Mouse (Mus musculus) macrophage (primary cell): ENCODE results near the gene Slc11a1. TPM values are rescaled to one million over a fixed set of nuclear protein-coding genes. Genes with fewer than 3 reads are reported as not detected.

Experiments used
- H3K27ac ChIP-seq: fragments of 350-480 bp; formaldehyde crosslinking; 2 replicates; pipeline ENCODE4 v1.9.0; 2021
- H3K36me3 ChIP-seq: fragments of 350-480 bp; formaldehyde crosslinking; 2 replicates; pipeline ENCODE4 v1.9.0; 2021; ENCODE audit errors: inconsistent target
- H3K4me3 ChIP-seq: fragments of 350-480 bp; formaldehyde crosslinking; 2 replicates; pipeline ENCODE4 v1.9.0; 2021; ENCODE audit errors: inconsistent target
- H3K79me2 ChIP-seq: fragments of 350-480 bp; formaldehyde crosslinking; 2 replicates; pipeline ENCODE4 v1.9.0; 2021; ENCODE audit errors: inconsistent target
- WGBS: methylation state at CpG from one replicate; pipeline ENCODE4 v1.1.7; 2026; ENCODE audit warnings: inconsistent platforms; ENCODE audit not compliant: missing documents; 5-methylcytosine and 5-hydroxymethylcytosine counted together
- polyA plus RNA-seq: library from polyadenylated mRNA; stranded (reverse); fragments of 250-400 nt; gene quantifications from 3 replicates; pipeline ENCODE4 v1.2.4, GENCODE M21; 2018; ENCODE audit warnings: inconsistent platforms

Slc11a1 gene
- polyA plus RNA-seq, 1 experiment from 2014 or later: 467 TPM

- peak overlapping the region; percentile 7; the same call in 1 of the 2 replicates for H3K4me3 ChIP-seq
- 19% methylated on average over 34 of the region's 34 CpGs for WGBS
- H3K36me3 ChIP-seq: no peaks in the 10 kb centered on the region
- peak overlapping the region; percentile 68 for H3K27ac ChIP-seq
- no peaks in the 10 kb centered on the region for H3K79me2 ChIP-seq
These were observed 6.9 kb upstream of the Slc11a1 start for GRCm38 (mm10) chr1:74367886-74368645.

GRCm38 (mm10) chr1:74370040-74370439 lies 5.0 kb upstream of the Slc11a1 start:
- 28% methylated on average over 3 of the region's 4 CpGs for WGBS
- Histone ChIP-seq H3K4me3 (no peak overlapping the region), H3K79me2 (no peaks in the 10 kb centered on the region), H3K27ac (no peak overlapping the region), H3K36me3 (no peaks in the 10 kb centered on the region)

- no peak overlapping the region for H3K4me3 ChIP-seq
- WGBS: 2% methylated on average over 4 of the region's 4 CpGs
These were observed 1.6 kb upstream of the Slc11a1 start for GRCm38 (mm10) chr1:74373372-74373771.

DNA sequence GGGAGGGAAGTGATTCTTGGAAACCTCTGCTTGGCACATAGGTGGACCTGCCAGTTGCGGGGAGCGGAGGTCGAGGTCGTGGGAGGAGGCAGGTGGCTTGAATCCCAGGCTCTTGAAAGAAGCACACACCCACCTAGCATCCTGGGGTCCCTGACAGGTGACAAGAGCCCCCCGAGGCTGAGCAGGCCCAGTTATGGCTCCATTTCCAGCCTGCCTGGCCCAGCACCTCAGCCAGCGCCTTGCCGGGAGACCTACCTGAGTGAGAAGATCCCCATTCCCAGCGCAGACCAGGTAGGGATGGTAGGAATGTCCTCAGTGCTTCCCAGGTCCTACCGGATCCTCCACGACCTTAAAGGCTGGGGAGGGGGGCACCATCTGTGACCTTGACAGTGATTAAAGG lies 566 bp downstream of the Slc11a1 start:
- Histone ChIP-seq H3K79me2 (peaks cover 26% of the 10 kb centered on the region), H3K27ac (peak overlapping the region; percentile 97), H3K36me3 (0 out of 2 replicates have a peak, but pooled peaks cover 5% of the 10 kb centered on the region), H3K4me3 (peak overlapping the region; percentile 45)
- 54% methylated on average over 10 of the region's 10 CpGs for WGBS

More at GRCm38 (mm10) chr1:74373372-74373771, 1.6 kb upstream of the Slc11a1 start:
- H3K27ac ChIP-seq: no peak overlapping the region
- 0 out of 2 replicates have a peak, but pooled peaks cover 5% of the 10 kb centered on the region for H3K36me3 ChIP-seq
- H3K79me2 ChIP-seq: peaks cover 26% of the 10 kb centered on the region

DNA sequence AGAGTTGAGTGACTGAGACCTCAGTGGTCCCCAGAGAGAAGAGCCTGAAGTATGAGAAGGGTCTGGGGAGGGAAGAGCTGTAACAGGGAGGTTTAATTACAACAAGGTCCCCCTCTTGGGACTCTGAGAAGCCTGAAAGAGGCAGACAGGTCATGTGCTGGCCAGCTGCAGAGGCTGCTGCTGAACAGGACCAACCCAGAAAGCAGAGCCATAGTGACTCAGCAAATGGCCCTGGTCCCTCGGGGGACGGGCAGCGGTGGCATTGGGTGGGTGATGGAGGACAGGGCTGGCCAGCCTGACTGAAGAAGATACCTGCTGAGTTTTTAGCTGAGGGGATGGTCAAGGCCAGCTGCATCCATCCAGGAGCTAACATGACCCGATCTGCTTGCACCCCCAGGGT lies 1.4 kb downstream of the Slc11a1 start:
- H3K4me3 ChIP-seq: peak overlapping the region; percentile 45
- peak overlapping the region; percentile 97 for H3K27ac ChIP-seq
- WGBS: 36% methylated on average over 4 of the region's 4 CpGs
- H3K79me2 ChIP-seq: peaks cover 26% of the 10 kb centered on the region
- H3K36me3 ChIP-seq: 0 out of 2 replicates have a peak, but pooled peaks cover 5% of the 10 kb centered on the region

GRCm38 (mm10) chr1:74379058-74379504 lies 4.1 kb downstream of the Slc11a1 start:
- H3K4me3 ChIP-seq: no peak overlapping the region
- H3K27ac ChIP-seq: 0 out of 2 replicates have a peak overlapping the region, but pooled peaks have one; percentile 5
- H3K79me2 ChIP-seq: peaks cover 26% of the 10 kb centered on the region
- WGBS: 76% methylated on average over 7 of the region's 7 CpGs
- peaks cover 22% of the 10 kb centered on the region for H3K36me3 ChIP-seq

DNA sequence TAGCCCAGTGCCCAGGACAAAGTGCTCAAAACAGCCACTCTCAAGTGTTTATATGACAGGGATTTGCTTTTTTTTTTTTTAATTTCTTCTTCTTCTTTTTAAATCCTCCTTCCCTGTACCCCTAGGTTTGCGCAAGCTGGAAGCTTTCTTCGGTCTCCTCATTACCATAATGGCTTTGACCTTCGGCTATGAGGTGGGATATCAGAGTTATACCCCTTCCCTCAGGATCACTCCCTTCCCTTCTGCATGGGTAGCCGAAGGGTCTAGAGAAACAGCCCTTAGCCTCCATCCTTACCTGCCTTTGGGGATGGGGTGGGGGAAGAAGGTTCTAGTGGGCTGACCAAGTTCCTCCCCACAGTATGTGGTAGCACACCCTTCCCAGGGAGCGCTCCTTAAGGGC lies 5.5 kb downstream of the Slc11a1 start:
- H3K27ac ChIP-seq: no peak overlapping the region
- peaks cover 25% of the 10 kb centered on the region for H3K79me2 ChIP-seq
- H3K4me3 ChIP-seq: no peak overlapping the region
- peaks cover 35% of the 10 kb centered on the region for H3K36me3 ChIP-seq
- 70% methylated on average over 5 of the region's 5 CpGs for WGBS

DNA sequence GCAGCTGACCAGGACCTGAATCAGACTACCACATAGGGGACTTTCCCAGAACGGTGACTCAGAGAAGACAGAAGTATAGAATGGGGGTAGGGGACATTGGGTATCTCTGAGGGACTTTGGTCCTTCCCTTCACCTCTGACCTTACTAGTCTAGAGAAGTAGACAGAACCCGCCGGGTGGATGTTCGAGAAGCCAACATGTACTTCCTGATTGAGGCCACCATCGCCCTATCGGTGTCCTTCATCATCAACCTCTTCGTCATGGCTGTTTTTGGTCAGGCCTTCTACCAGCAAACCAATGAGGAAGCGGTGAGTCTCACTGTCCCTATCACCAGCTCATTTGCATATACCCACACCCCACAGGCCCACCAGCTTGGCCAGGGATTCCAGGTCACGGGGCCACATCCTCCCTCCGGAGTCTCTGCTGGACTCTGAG lies 6.6 kb downstream of the Slc11a1 start:
- WGBS: 47% methylated on average over 10 of the region's 10 CpGs
- Histone ChIP-seq H3K36me3 (peaks cover 37% of the 10 kb centered on the region), H3K4me3 (no peak overlapping the region), H3K27ac (no peak overlapping the region), H3K79me2 (peaks cover 14% of the 10 kb centered on the region; the same call in 1 of the 2 replicates)

- H3K36me3 ChIP-seq: peaks cover 33% of the 10 kb centered on the region
- no peak overlapping the region for H3K27ac ChIP-seq
- 92% methylated on average over 13 of the region's 13 CpGs for WGBS
- no peak overlapping the region for H3K4me3 ChIP-seq
- no peaks in the 10 kb centered on the region for H3K79me2 ChIP-seq
These were observed 8.4 kb downstream of the Slc11a1 start for GRCm38 (mm10) chr1:74383385-74383784.

GRCm38 (mm10) chr1:74384525-74384924 lies 9.5 kb downstream of the Slc11a1 start:
- H3K27ac ChIP-seq: no peak overlapping the region
- H3K36me3 ChIP-seq: peaks cover 33% of the 10 kb centered on the region
- WGBS: 95% methylated on average over 8 of the region's 8 CpGs
- no peaks in the 10 kb centered on the region for H3K79me2 ChIP-seq
- no peak overlapping the region for H3K4me3 ChIP-seq

GRCm38 (mm10) chr1:74385064-74385463 lies 10.1 kb downstream of the Slc11a1 start:
- Histone ChIP-seq H3K36me3 (peaks cover 33% of the 10 kb centered on the region), H3K27ac (no peak overlapping the region), H3K79me2 (no peaks in the 10 kb centered on the region), H3K4me3 (no peak overlapping the region)
- WGBS: 92% methylated on average over 10 of the region's 10 CpGs

DNA sequence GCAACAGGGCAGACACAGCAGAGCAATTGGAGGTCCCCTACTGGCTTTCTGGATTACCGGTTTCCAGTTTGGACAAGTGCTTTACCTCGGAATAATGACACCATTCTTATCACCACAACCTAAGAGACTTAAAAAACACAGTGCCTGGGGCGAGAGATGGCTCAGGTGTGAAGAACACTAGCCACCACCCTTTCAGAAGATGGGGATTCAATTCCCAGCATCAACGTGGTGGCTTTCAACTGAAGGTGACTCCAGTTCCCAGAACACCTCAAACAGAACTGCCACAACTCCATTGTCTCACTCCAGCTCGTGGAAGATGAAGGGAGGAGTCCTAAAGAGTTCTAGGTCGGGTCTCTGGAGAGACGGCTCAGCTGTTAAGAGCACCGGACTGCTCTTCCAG lies 10.5 kb downstream of the Slc11a1 start:
- Histone ChIP-seq H3K36me3 (peaks cover 33% of the 10 kb centered on the region), H3K27ac (no peak overlapping the region), H3K4me3 (no peak overlapping the region), H3K79me2 (no peaks in the 10 kb centered on the region)
- WGBS: 92% methylated on average over 6 of the region's 8 CpGs

GRCm38 (mm10) chr1:74386363-74386713 lies 11.3 kb downstream of the Slc11a1 start:
- WGBS: 52% methylated on average over 6 of the region's 10 CpGs
- Histone ChIP-seq H3K36me3 (peaks cover 33% of the 10 kb centered on the region), H3K27ac (peak overlapping the region; percentile 88), H3K4me3 (peak overlapping the region; percentile 36), H3K79me2 (no peaks in the 10 kb centered on the region)

DNA sequence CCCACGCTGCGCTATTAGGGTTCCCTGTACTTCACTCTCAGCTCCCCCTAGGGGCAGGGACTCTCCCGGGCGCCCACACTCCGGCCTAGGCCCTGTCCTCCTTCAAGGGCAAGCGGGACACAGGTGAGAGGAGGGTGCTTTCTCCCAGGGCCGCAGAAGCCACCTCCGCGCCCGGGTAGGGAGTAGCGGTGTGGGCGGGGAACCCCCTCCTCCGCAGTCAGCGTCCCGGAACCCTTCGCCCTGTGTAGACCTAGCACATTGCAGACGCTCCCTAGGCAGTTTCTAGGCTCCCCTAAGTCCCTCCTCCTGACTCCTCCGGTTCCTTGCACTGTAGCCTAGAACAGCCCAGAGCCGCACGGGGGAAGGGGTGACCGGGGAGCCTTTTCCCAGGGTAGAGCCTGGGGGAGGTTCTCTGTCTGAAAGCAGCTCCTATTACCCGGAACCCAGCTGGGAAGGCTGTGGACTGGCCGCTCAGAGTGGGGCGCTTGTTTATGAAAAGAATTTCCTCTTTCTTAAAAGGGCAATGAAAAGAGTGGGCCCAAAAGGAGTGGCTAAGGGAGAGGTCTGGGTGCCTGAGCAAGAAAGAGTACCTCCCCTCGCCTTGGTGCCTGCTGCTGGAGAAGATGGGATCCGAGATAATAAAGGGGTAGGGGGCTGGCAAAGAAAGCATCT lies 11.9 kb downstream of the Slc11a1 start:
- peak overlapping the region; percentile 36 for H3K4me3 ChIP-seq
- H3K36me3 ChIP-seq: peaks cover 31% of the 10 kb centered on the region
- WGBS: 1% methylated on average over 25 of the region's 26 CpGs
- no peaks in the 10 kb centered on the region for H3K79me2 ChIP-seq
- peak overlapping the region; percentile 88 for H3K27ac ChIP-seq
